Mouse (Mus musculus): Measurements from ENCODE around the gene Tenm3. TPM values are rescaled to one million over a fixed set of nuclear protein-coding genes. Genes with fewer than 3 reads are reported as not detected.

The Tenm3 gene
- polyA plus RNA-seq, 1 experiment, result 19.1 TPM

DNA sequence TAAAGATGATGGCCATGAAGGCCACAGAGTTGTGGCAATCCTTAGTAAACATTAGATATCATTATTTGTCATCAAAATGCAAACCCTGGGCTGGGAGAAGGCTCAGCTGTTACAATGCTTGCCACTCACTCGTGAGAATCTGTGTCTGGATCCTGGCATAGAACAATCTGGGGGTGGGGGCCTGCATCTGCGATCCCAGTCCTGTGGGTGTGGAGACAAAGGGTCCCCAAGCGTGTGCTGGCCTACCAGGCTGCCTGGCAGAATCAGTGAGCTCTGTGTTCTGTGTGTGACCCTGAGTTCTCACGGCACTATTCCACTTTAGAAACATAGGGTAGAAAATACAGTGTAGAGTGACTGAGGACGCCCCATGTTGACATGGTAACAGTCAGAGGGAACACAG, 468.6 kb downstream of the Tenm3 start:
- H3K4me3 ChIP-seq (ENCODE audit: insufficient read depth, low read length), result no peak overlapping the region
- peaks cover 6% of the 10 kb centered on the region for H3K4me1 ChIP-seq (ENCODE audit: control insufficient read depth, insufficient read depth, low read length)
- H3K27ac ChIP-seq (ENCODE audit: insufficient read depth, low read length), result no peak overlapping the region
- TF ChIP-seq POLR2A (IDR thresholded peaks at IDR 0.05; ENCODE audit: extremely low read depth, insufficient read depth, low read length) (no peak), CTCF (IDR thresholded peaks at IDR 0.05; ENCODE audit: extremely low read depth, insufficient read depth, low read length) (no peak)

DNA sequence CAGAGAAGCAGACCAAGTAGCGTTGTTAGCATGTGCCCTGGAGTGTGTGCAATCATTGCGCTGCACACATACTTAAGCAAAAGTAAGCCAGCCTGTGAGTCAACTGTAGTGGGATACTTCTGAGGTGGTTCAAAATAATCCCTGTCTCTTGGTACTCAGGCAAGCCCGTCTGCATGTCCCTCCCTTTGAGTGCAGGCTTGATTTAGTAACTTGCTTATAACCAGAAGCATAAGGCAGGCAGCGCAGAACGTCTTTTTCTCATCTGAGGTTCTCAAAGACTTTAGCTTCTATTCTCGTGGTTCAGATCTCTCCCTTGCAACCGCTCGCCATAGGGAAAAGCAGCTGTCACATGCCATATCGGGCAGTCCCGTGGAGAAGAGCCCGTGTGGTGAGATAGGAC, 470.3 kb downstream of the Tenm3 start:
- no peak for TF ChIP-seq POLR2A (IDR thresholded peaks at IDR 0.05; ENCODE audit: extremely low read depth, insufficient read depth, low read length)
- no peak for TF ChIP-seq CTCF (IDR thresholded peaks at IDR 0.05; ENCODE audit: extremely low read depth, insufficient read depth, low read length)
- Histone ChIP-seq H3K27ac (ENCODE audit: insufficient read depth, low read length) (no peak overlapping the region), H3K4me1 (ENCODE audit: control insufficient read depth, insufficient read depth, low read length) (peaks cover 4% of the 10 kb centered on the region; the same call in 1 of the 2 replicates), H3K4me3 (ENCODE audit: insufficient read depth, low read length) (no peak overlapping the region)

DNA sequence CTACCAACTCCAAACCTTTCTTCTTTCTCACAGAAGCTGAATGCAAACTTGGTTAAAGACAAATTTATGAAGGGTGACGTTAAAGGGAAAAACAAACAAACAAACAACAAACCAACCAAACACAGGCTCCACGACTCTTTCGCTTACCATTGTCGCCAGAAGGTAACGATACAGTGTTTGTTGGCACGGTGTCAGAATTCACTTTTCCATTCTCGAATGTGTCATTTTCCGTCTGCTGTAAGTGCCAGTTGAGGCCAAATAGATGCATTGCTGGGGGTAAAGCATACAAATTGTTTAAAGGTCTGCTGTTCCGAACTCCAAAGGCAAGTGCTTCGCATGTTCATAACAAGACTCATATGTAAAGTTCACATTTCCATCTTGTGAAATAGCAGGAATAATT, 476.6 kb downstream of the Tenm3 start:
- H3K4me1 ChIP-seq (ENCODE audit: control insufficient read depth, insufficient read depth, low read length), result no peaks in the 10 kb centered on the region
- no peak overlapping the region for H3K4me3 ChIP-seq (ENCODE audit: insufficient read depth, low read length)
- TF ChIP-seq POLR2A (IDR thresholded peaks at IDR 0.05; ENCODE audit: extremely low read depth, insufficient read depth, low read length) (no peak), CTCF (IDR thresholded peaks at IDR 0.05; ENCODE audit: extremely low read depth, insufficient read depth, low read length) (no peak)
- no peak overlapping the region for H3K27ac ChIP-seq (ENCODE audit: insufficient read depth, low read length)

DNA sequence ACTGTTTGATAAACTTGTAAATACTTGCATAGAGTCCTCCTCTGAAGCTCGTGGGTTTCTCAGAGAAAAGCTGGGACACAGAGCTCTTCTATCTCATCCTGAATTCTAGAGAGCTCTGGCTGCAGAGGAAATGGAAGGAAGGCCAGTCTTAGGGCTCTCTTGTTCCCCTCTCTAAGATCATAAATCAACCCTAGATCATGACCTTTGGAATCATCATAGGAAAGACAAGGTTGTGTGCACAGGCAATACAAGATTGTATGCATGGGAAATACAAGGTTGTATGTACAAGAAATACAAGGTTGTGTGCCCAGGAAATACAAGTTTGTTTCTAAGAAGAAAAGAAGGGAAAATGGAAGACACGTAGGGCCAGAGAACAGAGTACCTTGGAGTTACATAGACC, 486.9 kb downstream of the Tenm3 start:
- no peak overlapping the region for H3K4me3 ChIP-seq (ENCODE audit: insufficient read depth, low read length)
- H3K4me1 ChIP-seq (ENCODE audit: control insufficient read depth, insufficient read depth, low read length), result no peaks in the 10 kb centered on the region; the same call in 1 of the 2 replicates
- TF ChIP-seq POLR2A (IDR thresholded peaks at IDR 0.05; ENCODE audit: extremely low read depth, insufficient read depth, low read length), result no peak
- no peak for TF ChIP-seq CTCF (IDR thresholded peaks at IDR 0.05; ENCODE audit: extremely low read depth, insufficient read depth, low read length)
- H3K27ac ChIP-seq (ENCODE audit: insufficient read depth, low read length), result no peak overlapping the region

DNA sequence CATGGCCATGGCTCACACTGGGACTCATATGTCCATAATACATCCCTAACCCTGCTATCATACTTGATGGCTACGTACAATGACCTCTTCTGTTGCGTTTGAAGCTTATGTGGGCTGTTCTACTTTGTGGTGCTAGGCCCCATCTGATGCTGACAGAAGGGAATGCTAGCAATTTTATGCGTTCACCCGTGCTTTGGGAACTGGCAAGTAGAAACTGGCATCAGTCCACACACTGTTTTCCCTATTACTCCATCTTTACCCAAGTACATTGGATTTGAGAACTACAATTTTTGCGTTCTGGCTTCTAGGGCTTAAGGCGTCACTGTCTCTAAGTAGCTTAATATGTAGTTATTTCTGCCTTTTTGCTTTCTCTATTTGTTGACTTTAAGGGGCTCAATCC, 490.3 kb downstream of the Tenm3 start:
- Histone ChIP-seq H3K4me3 (ENCODE audit: insufficient read depth, low read length) (no peak overlapping the region), H3K27ac (ENCODE audit: insufficient read depth, low read length) (no peak overlapping the region), H3K4me1 (ENCODE audit: control insufficient read depth, insufficient read depth, low read length) (no peaks in the 10 kb centered on the region; the same call in 1 of the 2 replicates)
- TF ChIP-seq CTCF (IDR thresholded peaks at IDR 0.05; ENCODE audit: extremely low read depth, insufficient read depth, low read length), result no peak
- no peak for TF ChIP-seq POLR2A (IDR thresholded peaks at IDR 0.05; ENCODE audit: extremely low read depth, insufficient read depth, low read length)

DNA sequence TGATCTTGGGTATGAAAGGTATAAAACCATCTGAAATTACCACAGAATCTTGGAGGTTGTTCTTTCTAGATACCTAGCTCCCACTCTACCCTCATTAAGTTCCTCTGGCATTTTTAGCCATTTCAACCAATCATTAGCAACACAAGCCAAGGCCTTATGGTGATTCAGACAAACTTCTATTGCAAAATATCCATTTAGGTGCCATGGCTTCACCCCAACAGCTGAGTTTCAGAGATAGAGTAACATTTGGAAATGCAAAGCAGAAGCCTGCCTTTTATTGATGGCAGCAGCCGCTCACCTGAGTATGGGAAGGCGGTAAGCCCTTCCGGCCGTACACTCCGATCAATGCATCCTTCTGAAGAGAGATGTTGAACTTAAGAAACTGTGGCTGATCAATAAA, 494.9 kb downstream of the Tenm3 start:
- Histone ChIP-seq H3K27ac (ENCODE audit: insufficient read depth, low read length) (no peak overlapping the region), H3K4me1 (ENCODE audit: control insufficient read depth, insufficient read depth, low read length) (no peaks in the 10 kb centered on the region; the same call in 1 of the 2 replicates), H3K4me3 (ENCODE audit: insufficient read depth, low read length) (no peak overlapping the region)
- TF ChIP-seq CTCF (IDR thresholded peaks at IDR 0.05; ENCODE audit: extremely low read depth, insufficient read depth, low read length) (no peak), POLR2A (IDR thresholded peaks at IDR 0.05; ENCODE audit: extremely low read depth, insufficient read depth, low read length) (no peak)

DNA sequence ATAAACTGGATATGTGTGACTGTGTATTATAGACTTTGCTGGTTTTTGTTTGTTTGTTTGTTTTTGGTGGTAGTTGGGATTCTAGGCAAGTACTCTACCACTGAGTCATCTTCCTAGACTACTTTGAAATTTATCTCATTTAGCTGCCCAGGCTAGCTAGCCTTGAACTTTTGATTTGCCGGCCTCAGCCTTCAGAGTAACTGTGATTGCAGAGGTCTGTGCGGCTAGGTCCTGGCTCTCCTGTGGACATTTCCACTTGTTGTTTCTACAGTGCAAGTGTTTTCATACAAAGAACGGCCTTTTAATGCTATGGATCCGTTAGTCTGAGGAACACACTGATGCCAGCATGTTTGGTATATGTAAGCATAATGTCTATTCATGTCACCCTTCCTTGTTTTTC, 495.4 kb downstream of the Tenm3 start:
- no peak overlapping the region for H3K27ac ChIP-seq (ENCODE audit: insufficient read depth, low read length)
- no peak overlapping the region for H3K4me3 ChIP-seq (ENCODE audit: insufficient read depth, low read length)
- TF ChIP-seq CTCF (IDR thresholded peaks at IDR 0.05; ENCODE audit: extremely low read depth, insufficient read depth, low read length) (no peak), POLR2A (IDR thresholded peaks at IDR 0.05; ENCODE audit: extremely low read depth, insufficient read depth, low read length) (no peak)
- no peaks in the 10 kb centered on the region; the same call in 1 of the 2 replicates for H3K4me1 ChIP-seq (ENCODE audit: control insufficient read depth, insufficient read depth, low read length)

DNA sequence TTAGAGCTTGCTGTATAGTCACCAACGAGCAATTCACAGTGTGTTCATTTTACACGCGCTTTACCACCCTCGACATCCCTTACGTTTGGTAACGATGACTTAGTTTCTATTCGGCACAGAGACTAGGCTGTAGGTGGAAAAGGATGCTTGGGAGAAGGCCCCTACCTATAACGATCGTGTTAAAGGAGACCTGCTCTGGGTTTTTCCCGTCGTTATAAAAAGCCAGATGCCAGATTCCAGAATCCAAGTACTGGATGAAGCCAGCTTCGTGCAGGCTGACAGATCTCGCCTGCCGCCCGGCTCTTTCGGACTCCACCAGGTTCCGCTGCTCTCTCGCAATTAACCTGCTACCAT, 500.7 kb downstream of the Tenm3 start:
- no peak for TF ChIP-seq POLR2A (IDR thresholded peaks at IDR 0.05; ENCODE audit: extremely low read depth, insufficient read depth, low read length)
- no peak for TF ChIP-seq CTCF (IDR thresholded peaks at IDR 0.05; ENCODE audit: extremely low read depth, insufficient read depth, low read length)
- Histone ChIP-seq H3K4me3 (ENCODE audit: insufficient read depth, low read length) (no peak overlapping the region), H3K4me1 (ENCODE audit: control insufficient read depth, insufficient read depth, low read length) (no peaks in the 10 kb centered on the region; the same call in 1 of the 2 replicates), H3K27ac (ENCODE audit: insufficient read depth, low read length) (no peak overlapping the region)

DNA sequence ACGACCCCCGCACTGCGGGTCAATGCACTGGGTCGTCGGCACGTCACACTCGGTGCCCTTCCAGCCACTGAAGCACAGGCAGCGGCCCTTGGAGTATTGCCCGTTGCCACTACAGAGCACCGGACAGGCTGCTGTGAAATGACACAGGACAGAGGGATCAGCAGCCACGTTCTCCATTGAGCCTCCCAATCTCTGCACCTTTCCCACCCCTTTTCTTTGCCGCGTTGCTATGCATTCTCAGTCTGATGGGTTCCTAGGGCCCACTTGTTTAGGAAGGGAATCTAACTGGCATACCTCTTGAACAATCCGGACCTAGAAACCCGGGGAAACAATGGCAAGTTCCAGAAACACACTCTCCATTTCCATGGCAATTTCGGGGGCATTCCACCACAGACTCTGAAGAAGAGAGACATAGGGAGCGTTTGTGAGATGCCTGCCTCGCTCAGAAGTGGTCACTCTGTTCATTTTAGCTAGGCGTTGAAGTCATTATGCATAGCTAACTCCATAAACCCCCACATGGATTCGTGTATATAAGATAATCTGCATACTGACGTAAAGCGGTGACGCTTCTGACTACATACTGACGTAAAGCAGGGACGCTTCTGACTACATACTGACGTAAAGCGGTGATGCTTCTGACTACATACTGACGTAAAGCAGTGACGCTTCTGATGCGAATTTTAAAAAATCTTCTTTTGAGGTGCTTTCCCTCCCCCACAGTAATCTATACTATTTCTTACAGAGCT, 501.3 kb downstream of the Tenm3 start:
- no peaks in the 10 kb centered on the region; the same call in 1 of the 2 replicates for H3K4me1 ChIP-seq (ENCODE audit: control insufficient read depth, insufficient read depth, low read length)
- no peak overlapping the region for H3K4me3 ChIP-seq (ENCODE audit: insufficient read depth, low read length)
- no peak overlapping the region for H3K27ac ChIP-seq (ENCODE audit: insufficient read depth, low read length)
- no peak for TF ChIP-seq CTCF (IDR thresholded peaks at IDR 0.05; ENCODE audit: extremely low read depth, insufficient read depth, low read length)
- no peak for TF ChIP-seq POLR2A (IDR thresholded peaks at IDR 0.05; ENCODE audit: extremely low read depth, insufficient read depth, low read length)

DNA sequence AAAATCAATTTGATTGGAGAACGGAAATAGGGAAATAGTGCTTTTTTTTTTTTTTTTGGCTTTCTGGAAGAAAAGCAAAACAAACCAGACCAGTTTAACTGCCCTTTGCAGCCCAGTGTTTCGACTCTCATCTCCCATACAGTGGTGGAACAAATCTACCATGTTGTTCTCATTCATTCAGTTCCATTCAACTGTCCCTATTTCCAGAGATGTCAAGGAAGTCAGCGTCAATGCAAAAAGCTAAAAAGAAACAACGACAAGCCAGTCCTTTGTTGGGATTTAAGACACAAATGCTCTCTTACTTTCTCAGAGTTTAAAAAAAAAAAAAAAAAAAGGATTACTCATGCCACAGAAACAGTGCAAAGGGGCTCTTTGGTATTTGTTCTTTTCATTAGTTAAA, 502.1 kb downstream of the Tenm3 start:
- Histone ChIP-seq H3K27ac (ENCODE audit: insufficient read depth, low read length) (no peak overlapping the region), H3K4me1 (ENCODE audit: control insufficient read depth, insufficient read depth, low read length) (no peaks in the 10 kb centered on the region; the same call in 1 of the 2 replicates), H3K4me3 (ENCODE audit: insufficient read depth, low read length) (no peak overlapping the region)
- TF ChIP-seq CTCF (IDR thresholded peaks at IDR 0.05; ENCODE audit: extremely low read depth, insufficient read depth, low read length), result no peak
- no peak for TF ChIP-seq POLR2A (IDR thresholded peaks at IDR 0.05; ENCODE audit: extremely low read depth, insufficient read depth, low read length)
